Mouse (Mus musculus) urinary bladder, postnatal 10 days (tissue): ENCODE results near the gene Pvr.
"Not testable (repeated sequence)": the region's sequence is repeated elsewhere in the genome, so short reads cannot be mapped to it uniquely, and the experiment has no call there.

Source experiments
- DNase-seq: peaks from one replicate; pipeline ENCODE4 v3.0.0; 2022; ENCODE audit warnings: low spot score

Pvr gene

GRCm38 (mm10) chr7:19932877-19933809 lies 12.2 kb upstream of the Pvr start:
- DNase-seq: no peak

- DNase-seq: no peak
Measured at GRCm38 (mm10) chr7:19932133-19932876, 11.3 kb upstream of the Pvr start.

GRCm38 (mm10) chr7:19930481-19930880 lies 9.5 kb upstream of the Pvr start:
- DNase-seq: not testable (repeated sequence)

- DNase-seq: no peak
Measured at GRCm38 (mm10) chr7:19928486-19928885, 7.5 kb upstream of the Pvr start.

GRCm38 (mm10) chr7:19926849-19927480 lies 6.0 kb upstream of the Pvr start:
- no peak for DNase-seq

GRCm38 (mm10) chr7:19925376-19925775 lies 4.4 kb upstream of the Pvr start:
- no peak for DNase-seq

- DNase-seq: no peak
Measured at GRCm38 (mm10) chr7:19923797-19924196, 2.8 kb upstream of the Pvr start.

GRCm38 (mm10) chr7:19923354-19923753 lies 2.4 kb upstream of the Pvr start:
- DNase-seq: no peak

GRCm38 (mm10) chr7:19920166-19920505 lies 824 bp downstream of the Pvr start:
- no peak for DNase-seq

GRCm38 (mm10) chr7:19914558-19914957 lies 6.4 kb downstream of the Pvr start:
- DNase-seq: no peak

GRCm38 (mm10) chr7:19911695-19912524 lies 9.1 kb downstream of the Pvr start:
- no peak for DNase-seq

- no peak for DNase-seq
Measured at GRCm38 (mm10) chr7:19911292-19911658, 9.7 kb downstream of the Pvr start.

- peak; percentile 65 for DNase-seq
Measured at GRCm38 (mm10) chr7:19910421-19911291, 10.3 kb downstream of the Pvr start.

GRCm38 (mm10) chr7:19889881-19890280 lies 31.1 kb downstream of the Pvr start:
- DNase-seq: no peak

GRCm38 (mm10) chr7:19887849-19888248 lies 33.1 kb downstream of the Pvr start, which contains the start of gene Ceacam19:
Ceacam19 (minus strand) TSS chr7:19887965.
- DNase-seq: no peak

- DNase-seq: no peak
Measured at GRCm38 (mm10) chr7:19880754-19881153, 40.2 kb downstream of the Pvr start.

GRCm38 (mm10) chr7:19876781-19877425 lies 44.1 kb downstream of the Pvr start:
- no peak for DNase-seq

GRCm38 (mm10) chr7:19875948-19876682 lies 44.8 kb downstream of the Pvr start:
- DNase-seq: no peak

GRCm38 (mm10) chr7:19871943-19872601 lies 48.9 kb downstream of the Pvr start:
- no peak for DNase-seq
